Mouse (Mus musculus) heart, adult 9 months (tissue): ENCODE measurements around the gene Pmpca.

Experiments used
- DNase-seq, 2 experiments: peaks; one replicate each; pipeline ENCODE4 v3.0.0; 2022; ENCODE audit warnings: low spot score in 2 of 2

The Pmpca gene

GRCm38 (mm10) chr2:26389154-26389690 is at the start of gene Pmpca, which contains the start of gene Entr1:
Gene Pmpca (plus strand): TSS chr2:26389339.
Gene Entr1 (minus strand): TSS chr2:26389316.
- peak; percentile 83 to 86 for DNase-seq

- peak; percentile 61 to 74 for DNase-seq
Measured at GRCm38 (mm10) chr2:26341510-26341981, 47.6 kb upstream of the Pmpca start.

- DNase-seq: peak; percentile 83 to 85
Measured at GRCm38 (mm10) chr2:26342044-26342443, 47.1 kb upstream of the Pmpca start.

- no peak for DNase-seq
Measured at GRCm38 (mm10) chr2:26342609-26343490, 46.3 kb upstream of the Pmpca start.

- no peak for DNase-seq
Measured at GRCm38 (mm10) chr2:26348241-26348640, 40.9 kb upstream of the Pmpca start.

GRCm38 (mm10) chr2:26351358-26352290 is 37.5 kb upstream of the Pmpca start, which contains the start of gene Dnlz:
Gene Dnlz (minus strand): TSS chr2:26352110.
- peak; percentile 85 to 92 for DNase-seq

GRCm38 (mm10) chr2:26352291-26352910 is 36.7 kb upstream of the Pmpca start:
- DNase-seq: no peak

- no peak for DNase-seq
Measured at GRCm38 (mm10) chr2:26353066-26353980, 35.8 kb upstream of the Pmpca start.

- no peak for DNase-seq
Measured at GRCm38 (mm10) chr2:26354401-26354800, 34.7 kb upstream of the Pmpca start.

GRCm38 (mm10) chr2:26356231-26356630 is 32.9 kb upstream of the Pmpca start:
- no peak for DNase-seq

- no peak for DNase-seq
Measured at GRCm38 (mm10) chr2:26356678-26357077, 32.5 kb upstream of the Pmpca start.

GRCm38 (mm10) chr2:26357484-26357883 is 31.7 kb upstream of the Pmpca start:
- no peak for DNase-seq

- no peak for DNase-seq
Measured at GRCm38 (mm10) chr2:26358667-26359320, 30.3 kb upstream of the Pmpca start.

GRCm38 (mm10) chr2:26359983-26360382 is 29.2 kb upstream of the Pmpca start:
- DNase-seq: peak; percentile 52 to 55

- DNase-seq: peak in 1 of 2 experiments; percentile 61
Measured at GRCm38 (mm10) chr2:26360772-26361171, 28.4 kb upstream of the Pmpca start, which contains the start of gene Card9. Gene Card9 (minus strand): TSS chr2:26360918.

GRCm38 (mm10) chr2:26362991-26363390 is 26.1 kb upstream of the Pmpca start:
- no peak for DNase-seq

- no peak for DNase-seq
Measured at GRCm38 (mm10) chr2:26363481-26363880, 25.7 kb upstream of the Pmpca start.

- peak; percentile 81 to 83 for DNase-seq
Measured at GRCm38 (mm10) chr2:26364738-26365465, 24.2 kb upstream of the Pmpca start.

- no peak for DNase-seq
Measured at GRCm38 (mm10) chr2:26367911-26368310, 21.2 kb upstream of the Pmpca start.
